In genomic region chr17:47610849-47611660, GRCm38 (mm10) we compare ENCODE assay signal across 1 mouse cellular context.
TF ChIP-seq lines count a peak whose summit lies in the region.

Gene Bysl (minus strand): TSS chr17:47611492.
Gene Med20 (plus strand): TSS chr17:47611582.
Gene Gm20517 (plus strand): TSS chr17:47611589.

TF ChIP-seq in MEL, 35 proteins besides CTCF, POLR2A, EP300 and RAD21 (continued from another document):
- TF ChIP-seq ETS1 (IDR thresholded peaks at IDR 0.05; ENCODE audit: low read depth, low read length) (peak; percentile 56; the same call in 1 of the 2 replicates), TBP (IDR thresholded peaks at IDR 0.05; ENCODE audit: low read depth, low read length) (peak; percentile 72), MYB (IDR thresholded peaks at IDR 0.05; ENCODE audit: low read depth, low read length) (peak; percentile 83), GABPA (IDR thresholded peaks at IDR 0.05; ENCODE audit: low read depth, low read length) (peak; percentile 8; the same call in 1 of the 2 replicates), NELFE (IDR thresholded peaks at IDR 0.05; ENCODE audit: low read depth, low read length) (peak; percentile 66), TCF12 (IDR thresholded peaks at IDR 0.05; ENCODE audit: low read depth, low read length) (no peak), E2F4 (IDR thresholded peaks at IDR 0.05; ENCODE audit: borderline replicate concordance, low read depth, low read length) (peak; percentile 24; the same call in 1 of the 2 replicates)
